Mouse (Mus musculus) CD8-positive naive resting alpha-beta T cell, adult 2 months (primary cell): Measurements from ENCODE around the gene Mef2c.

ENCODE experiments used
- DNase-seq, 2 experiments: peaks; one replicate each; pipeline ENCODE4 v3.0.0; 2022; ENCODE audit warnings: low read depth in 2 of 2, low spot score in 2 of 2

Mef2c gene

DNA sequence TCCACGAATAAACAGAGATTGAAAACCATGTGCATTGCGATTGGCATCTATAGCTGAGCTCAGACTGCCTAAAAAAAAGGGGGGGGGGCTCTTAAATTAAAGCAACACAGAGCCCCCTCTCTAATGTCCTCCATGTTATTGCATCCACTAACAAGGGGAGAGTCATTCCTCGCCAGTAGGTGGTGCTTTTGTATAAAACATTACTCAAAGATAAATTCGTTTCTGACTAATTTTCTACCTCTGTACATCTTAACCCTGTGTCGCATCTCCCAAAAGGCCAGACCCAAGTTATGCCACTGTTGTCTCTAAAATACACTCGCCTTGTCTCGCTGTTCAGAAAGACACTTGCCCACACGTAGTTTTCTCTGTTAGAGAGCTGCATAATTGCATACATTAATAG lies 156.9 kb downstream of the Mef2c start:
- DNase-seq: no peak

DNA sequence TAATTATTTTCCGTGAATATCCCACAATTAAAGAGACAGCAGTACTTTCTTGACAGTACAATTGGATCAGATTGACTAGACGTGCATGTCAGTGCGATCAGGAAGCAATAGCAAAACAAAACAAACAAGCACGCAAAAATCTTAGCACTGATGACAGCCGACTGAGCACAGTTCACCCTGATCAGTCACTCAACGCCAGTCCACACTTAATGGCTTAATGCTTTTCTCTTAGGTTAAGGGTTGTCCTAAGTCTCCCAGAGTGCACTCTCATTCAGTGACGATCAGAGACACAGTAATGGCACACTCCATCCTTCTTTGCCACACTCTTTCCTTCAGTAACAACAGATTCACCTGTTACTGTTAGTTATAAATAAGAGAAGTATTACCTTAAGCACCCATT lies 157.3 kb downstream of the Mef2c start:
- DNase-seq: no peak

DNA sequence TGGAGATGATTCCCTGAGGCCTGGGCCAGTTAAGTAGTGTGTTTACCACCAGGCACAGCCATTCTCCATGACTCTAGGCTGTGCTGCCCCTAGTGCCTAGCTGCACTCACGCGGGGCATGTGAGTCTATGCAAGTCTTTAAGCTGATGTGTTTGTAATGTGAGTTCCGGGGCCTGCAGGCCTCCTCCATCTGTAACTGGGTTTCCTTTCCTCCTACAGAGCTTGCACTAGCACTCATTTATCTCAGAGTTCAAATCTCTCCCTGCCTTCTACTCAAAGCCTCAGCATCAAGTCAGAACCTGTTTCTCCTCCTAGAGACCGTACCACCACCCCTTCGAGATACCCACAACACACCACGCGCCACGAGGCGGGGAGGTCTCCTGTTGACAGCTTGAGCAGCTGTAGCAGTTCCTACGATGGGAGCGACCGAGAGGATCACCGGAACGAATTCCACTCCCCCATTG lies 158.3 kb downstream of the Mef2c start:
- no peak for DNase-seq

DNA sequence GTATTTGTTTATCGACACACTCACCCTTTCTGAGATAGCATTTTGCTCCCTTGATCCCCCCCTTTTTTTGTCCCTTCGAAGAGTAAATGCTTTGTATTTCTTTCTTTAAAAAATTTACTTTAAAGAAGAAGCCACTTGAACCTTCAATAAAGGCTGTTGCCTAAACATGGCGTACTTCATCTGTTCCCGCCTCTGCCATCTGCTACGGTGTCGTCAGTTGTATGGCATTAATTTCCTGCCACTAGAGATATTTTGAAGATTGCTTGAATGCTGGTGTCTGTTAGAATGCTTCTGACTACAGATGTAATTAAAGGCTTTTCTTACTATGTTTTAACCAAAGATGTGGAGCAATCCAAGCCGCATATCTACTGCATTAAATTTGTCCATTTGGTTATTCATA lies 162.3 kb downstream of the Mef2c start:
- no peak for DNase-seq

DNA sequence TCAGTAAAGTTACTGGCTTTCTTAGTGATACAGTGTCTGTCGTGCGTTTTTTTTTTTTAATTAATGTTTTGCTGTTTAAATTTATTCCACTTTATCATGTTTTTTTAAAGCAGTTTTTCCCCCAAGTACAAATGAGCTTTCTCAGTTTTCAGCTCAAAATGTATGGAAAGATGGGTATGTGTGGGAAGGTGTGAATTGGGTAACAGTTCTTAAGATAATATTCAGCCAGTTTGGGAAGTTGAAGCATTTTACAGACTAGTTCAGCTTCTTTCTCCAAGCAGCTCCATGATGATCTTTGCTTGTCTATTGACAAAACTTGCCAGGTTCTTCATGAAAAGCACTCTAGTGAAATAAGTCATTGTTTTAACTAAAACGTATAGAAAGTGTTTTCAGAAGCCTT lies 163.2 kb downstream of the Mef2c start:
- no peak for DNase-seq

DNA sequence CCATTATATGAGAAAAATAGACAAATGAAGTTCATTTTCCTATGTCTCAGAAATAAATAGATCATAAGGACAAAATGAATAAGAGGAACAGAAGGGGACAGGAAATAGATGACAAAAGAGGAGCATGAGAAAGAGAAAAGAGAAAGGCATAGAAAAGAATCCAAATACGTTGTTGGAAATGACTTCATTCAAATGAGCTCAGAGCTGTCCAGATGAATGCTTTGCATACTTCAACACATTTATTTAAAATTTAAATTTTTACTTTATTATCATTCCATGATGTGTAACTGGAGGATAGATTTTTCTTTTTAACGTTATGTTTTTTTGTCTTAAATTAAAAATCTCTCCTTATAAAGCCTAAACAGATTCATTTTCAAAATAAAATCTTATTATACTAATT lies 203.8 kb downstream of the Mef2c start:
- DNase-seq: no peak

DNA sequence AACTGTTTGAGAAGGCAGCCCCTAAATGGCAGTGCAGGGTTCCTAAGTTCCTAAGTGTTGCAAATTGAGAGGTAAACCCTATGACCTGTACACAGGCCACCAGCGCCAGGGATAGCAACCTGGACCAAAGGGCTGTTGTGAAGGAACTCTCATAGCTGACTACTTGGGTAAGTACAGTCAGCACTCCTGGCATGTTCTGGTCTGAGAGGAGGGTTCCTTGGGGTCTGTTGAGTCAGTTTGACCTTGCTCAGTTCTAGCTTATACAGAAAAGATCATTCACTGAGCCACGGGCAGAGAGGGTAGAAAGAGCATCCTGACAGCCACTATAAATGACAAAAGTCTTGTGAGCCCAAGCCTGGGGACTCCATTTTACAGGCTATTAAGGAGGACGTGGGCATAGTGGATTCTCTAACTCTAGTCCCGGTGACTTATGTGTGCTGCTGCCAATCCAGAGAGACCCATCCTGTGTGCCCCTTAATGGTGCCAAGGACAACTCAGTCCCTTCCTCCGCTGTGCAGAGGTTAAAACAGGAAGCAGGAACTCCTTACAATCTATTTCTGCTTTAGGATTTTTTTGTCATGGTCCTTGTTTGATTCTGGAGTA lies 209.0 kb downstream of the Mef2c start:
- no peak for DNase-seq

DNA sequence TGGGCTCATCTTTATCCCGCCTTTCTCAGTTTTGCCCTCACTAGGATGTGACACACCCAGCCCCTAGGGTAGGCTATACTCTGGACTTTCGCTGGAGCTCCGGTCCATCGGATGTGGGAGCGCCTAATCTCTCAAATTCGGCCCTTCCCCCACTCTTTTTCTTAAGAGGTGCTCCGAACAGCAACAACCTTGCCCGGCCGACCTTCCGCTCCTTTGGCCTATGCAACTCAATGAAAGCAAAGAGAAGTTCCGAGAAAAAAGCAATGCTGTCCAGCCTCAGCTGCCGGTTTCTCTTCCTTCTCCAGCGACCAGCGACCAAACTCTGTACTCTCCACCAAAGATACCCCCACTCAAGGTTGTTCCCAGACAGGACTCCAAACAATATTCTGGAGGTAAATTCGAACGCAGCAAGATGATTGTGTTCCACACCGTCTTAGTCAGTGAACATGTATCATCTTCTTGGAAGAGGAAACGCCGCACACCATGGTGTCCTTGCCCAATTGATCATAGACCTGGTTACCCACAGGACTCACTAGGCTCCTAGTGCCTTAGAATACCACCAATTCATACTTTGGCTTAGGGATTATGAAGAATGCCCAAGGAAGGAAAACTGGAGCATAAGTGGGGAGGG lies 209.9 kb downstream of the Mef2c start:
- DNase-seq: no peak

DNA sequence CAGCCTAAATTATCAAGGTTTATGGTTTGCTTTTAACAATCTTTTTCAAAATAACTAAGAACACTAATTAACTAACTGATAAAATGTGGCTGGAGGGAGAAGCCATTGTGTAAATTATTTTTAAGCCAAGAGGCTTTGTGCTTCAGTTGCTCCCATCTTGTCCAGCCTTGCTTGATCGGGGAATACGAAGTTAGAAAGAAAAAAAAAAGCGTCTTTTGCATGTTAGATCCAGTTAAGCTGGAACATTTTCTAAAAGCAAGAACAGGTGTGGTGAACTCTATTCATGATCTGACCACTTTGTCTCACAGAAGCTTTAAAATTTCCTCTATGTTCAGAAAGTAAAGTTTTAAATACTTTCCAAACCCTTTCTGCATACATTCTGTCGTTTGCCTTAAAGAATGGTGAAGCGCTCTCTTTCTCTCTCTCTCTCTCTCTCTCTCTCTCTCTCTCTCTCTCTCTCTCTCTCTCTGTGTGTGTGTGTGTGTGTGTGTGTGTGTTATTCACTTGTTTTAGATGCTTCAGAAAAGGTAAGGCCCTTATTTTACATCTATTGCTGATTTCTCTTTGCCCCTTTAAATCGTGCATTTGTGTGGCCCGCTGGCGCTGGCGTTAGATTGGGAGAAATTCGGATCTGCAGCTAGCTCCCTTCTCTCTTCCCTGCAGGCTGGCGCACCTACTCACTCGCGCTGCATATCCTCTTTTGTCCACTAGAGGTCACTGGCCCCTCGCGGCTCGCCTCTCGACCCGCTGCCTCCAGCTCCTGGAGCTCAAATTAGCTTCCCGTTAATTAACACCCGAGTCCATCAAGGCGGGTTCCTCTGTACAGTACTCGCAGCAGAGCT lies 210.9 kb downstream of the Mef2c start:
- peak; percentile 58 to 59 for DNase-seq

DNA sequence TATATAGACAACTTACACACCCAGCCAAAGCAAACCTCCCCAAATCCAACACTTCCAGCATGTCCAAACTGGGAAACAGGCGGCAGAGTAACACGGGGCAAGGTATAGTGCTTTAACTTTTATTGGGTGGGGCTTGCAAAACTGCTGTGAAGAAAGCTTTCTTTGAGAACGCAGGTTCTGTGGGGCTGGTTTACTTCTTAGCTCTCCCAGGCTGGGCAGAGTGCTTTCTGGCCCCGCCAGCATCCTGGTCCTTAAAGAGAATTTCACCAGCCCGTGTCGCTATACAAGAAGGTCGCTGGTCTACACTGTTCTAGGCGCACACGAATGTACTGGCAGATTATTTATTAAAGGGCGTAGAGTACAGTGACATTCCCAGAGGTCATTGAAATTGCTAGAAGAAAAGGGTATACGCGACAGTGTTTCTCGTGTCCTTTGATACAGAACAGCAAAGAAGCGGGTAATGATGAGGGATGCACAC lies 211.5 kb downstream of the Mef2c start:
- no peak for DNase-seq

DNA sequence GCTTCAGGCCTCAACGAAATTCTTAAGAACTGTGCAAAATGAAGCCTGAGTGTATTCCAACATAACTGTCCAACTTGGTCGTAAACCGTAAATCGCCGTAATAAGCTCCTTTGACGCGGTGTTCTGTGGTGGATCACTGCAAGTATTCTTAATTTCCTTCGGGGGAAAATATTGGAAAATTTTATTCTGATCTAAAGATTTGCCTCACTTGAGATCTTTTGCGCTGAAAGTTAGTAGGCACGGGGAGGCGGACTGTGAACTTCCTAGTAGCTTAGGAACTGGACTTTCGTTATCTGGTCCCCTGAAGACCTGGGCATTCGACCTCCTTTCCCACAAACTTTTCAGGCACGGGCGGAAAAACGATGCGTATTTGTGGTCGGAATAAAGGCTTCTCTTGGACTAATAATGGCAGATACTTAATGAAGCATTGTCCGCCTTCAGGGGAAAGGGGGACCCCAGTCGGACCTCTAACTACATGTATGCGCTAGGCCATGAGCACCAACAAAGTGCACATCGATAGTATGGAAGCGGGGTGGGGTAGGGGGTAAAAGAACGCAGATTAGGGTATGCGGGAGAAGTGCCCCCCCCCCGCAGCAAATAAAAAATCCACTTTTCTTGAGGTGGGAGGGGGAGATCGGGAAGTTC lies 212.3 kb downstream of the Mef2c start:
- DNase-seq: no peak
